ENCODE assay signal across 7 mouse cellular contexts in genomic region chr4:141547299-141547698, GRCm38 (mm10). TPM values are rescaled to one million over a fixed set of nuclear protein-coding genes. Genes with fewer than 3 reads are reported as not detected.
A peak's percentile ranks its signal among the peaks of the same experiment; 100 is the strongest.
DNase-seq lines count a peak whose midpoint lies in the region; ATAC-seq lines count a peak whose summit lies in the region.

No protein-coding gene starts in this region.

- 16% methylated on average over 9 of the region's 9 CpGs for WGBS in forebrain, embryonic 14.5 days
- WGBS in liver, embryonic 15.5 days (ENCODE audit: insufficient replicate concordance): 15% methylated on average over 9 of the region's 9 CpGs

- ATAC-seq in forebrain, embryonic 14.5 days: no peak
- no peak for ATAC-seq in liver, embryonic 15.5 days (ENCODE audit: insufficient read depth)

- no peaks in the 10 kb centered on the region for H3K36me3 ChIP-seq in forebrain, embryonic 14.5 days (ENCODE audit: control insufficient read depth, insufficient read depth, low read length)
- no peaks in the 10 kb centered on the region for H3K36me3 ChIP-seq in liver, embryonic 15.5 days (replicated peaks)

- no peaks in the 10 kb centered on the region for H3K27me3 ChIP-seq in forebrain, embryonic 14.5 days (replicated peaks; ENCODE audit: control insufficient read depth, insufficient read depth, low read length)
- H3K27me3 ChIP-seq in liver, embryonic 15.5 days: no peaks in the 10 kb centered on the region

- peak; percentile 18 for DNase-seq in thymus, postnatal 25 days
- no peak for DNase-seq in thymus, postnatal 36 days
- peak; percentile 48 for DNase-seq in forebrain, embryonic 14.5 days (ENCODE audit: low spot score)
- no peak for DNase-seq in adrenal gland, adult 2 months
- no peak for DNase-seq in gastrocnemius, postnatal 36 days
- DNase-seq in urinary bladder, postnatal 10 days (ENCODE audit: low spot score): no peak

- H3K4me2 ChIP-seq in forebrain, embryonic 14.5 days (ENCODE audit: low read length): peak overlapping the region; percentile 88
- peak overlapping the region; percentile 96 for H3K4me2 ChIP-seq in liver, embryonic 15.5 days

- H3K9ac ChIP-seq in forebrain, embryonic 14.5 days (ENCODE audit: low read length): peak overlapping the region; percentile 97
- peak overlapping the region; percentile 83; the same call in 1 of the 2 replicates for H3K9ac ChIP-seq in liver, embryonic 15.5 days

- no peaks in the 10 kb centered on the region for H3K9me3 ChIP-seq in forebrain, embryonic 14.5 days (replicated peaks; ENCODE audit: control insufficient read depth, low read length)
- no peaks in the 10 kb centered on the region for H3K9me3 ChIP-seq in liver, embryonic 15.5 days (replicated peaks)

- H3K4me1 ChIP-seq in forebrain, embryonic 14.5 days (ENCODE audit: control insufficient read depth, insufficient read depth, low read length): peaks cover 7% of the 10 kb centered on the region; the same call in 1 of the 2 replicates
- H3K4me1 ChIP-seq in liver, embryonic 15.5 days (replicated peaks): peaks cover 39% of the 10 kb centered on the region

- peak overlapping the region; percentile 100 for H3K27ac ChIP-seq in forebrain, embryonic 14.5 days (ENCODE audit: low read depth, low read length)
- peak overlapping the region; percentile 97; the same call in 1 of the 2 replicates for H3K27ac ChIP-seq in liver, embryonic 15.5 days (replicated peaks)

- intact Hi-C loops in gastrocnemius, postnatal 36 days (cut with DNase I): no loop called here

- H3K4me3 ChIP-seq in forebrain, embryonic 14.5 days (ENCODE audit: low read depth, low read length): peak overlapping the region; percentile 70
- peak overlapping the region; percentile 97 for H3K4me3 ChIP-seq in liver, embryonic 15.5 days (replicated peaks)

RNA-seq across cellular contexts. Expression of gene Spen, which starts 8.9 kb away (rescaled TPM):
- 10.7 and 14.0 TPM in 2 replicates for polyA plus RNA-seq in forebrain, embryonic 14.5 days (2014; fragmentation: Nextera tagmentation; extraction: Ambion mirVana)
- polyA plus RNA-seq in liver, embryonic 15.5 days (2015; fragmentation: Nextera tagmentation; extraction: Ambion mirVana): 4.7 and 5.6 TPM in 2 replicates
- 10 to 100 TPM; 37.8 to 55.3 TPM for total RNA-seq in adrenal gland, adult 2 months (2021)
- 63.9 and 76.4 TPM in 2 replicates for polyA plus RNA-seq in adrenal gland, adult 2 months (2012; rRNA removed)
- 10 to 100 TPM; 17.1 to 21.8 TPM for total RNA-seq in gastrocnemius, postnatal 36 days (2021)

RNA-seq across cellular contexts. Expression of gene Fblim1, which starts 58.6 kb away (rescaled TPM):
- polyA plus RNA-seq in forebrain, embryonic 14.5 days (2014; fragmentation: Nextera tagmentation; extraction: Ambion mirVana): 15.1 and 19.7 TPM in 2 replicates
- polyA plus RNA-seq in liver, embryonic 15.5 days (2015; fragmentation: Nextera tagmentation; extraction: Ambion mirVana): 1.7 and 1.9 TPM in 2 replicates
- total RNA-seq in adrenal gland, adult 2 months (2021): 10 to 100 TPM in 1 of 2 experiments, 1 to 10 TPM in 1; 9.0 to 23.0 TPM
- 10.4 and 12.8 TPM in 2 replicates for polyA plus RNA-seq in adrenal gland, adult 2 months (2012; rRNA removed)
- under 1 TPM; 0.64 to 0.84 TPM for total RNA-seq in gastrocnemius, postnatal 36 days (2021)

Comparison
In these comparisons a context has a peak if more than half of its experiments do, and no peak if none do; other contexts are left out.
1. DNase-seq: peak in thymus, postnatal 25 days (single experiment) and forebrain, embryonic 14.5 days (single experiment); none in thymus, postnatal 36 days (0 of 2), adrenal gland, adult 2 months (single experiment), gastrocnemius, postnatal 36 days (0 of 2) and urinary bladder, postnatal 10 days (single experiment).